Mouse (Mus musculus): ENCODE data around the gene Olfr1512. TPM values are rescaled to one million over a fixed set of nuclear protein-coding genes. Genes with fewer than 3 reads are reported as not detected.

Olfr1512 gene
- polyA plus RNA-seq, 1 experiment from 2014 or later: not detected

DNA sequence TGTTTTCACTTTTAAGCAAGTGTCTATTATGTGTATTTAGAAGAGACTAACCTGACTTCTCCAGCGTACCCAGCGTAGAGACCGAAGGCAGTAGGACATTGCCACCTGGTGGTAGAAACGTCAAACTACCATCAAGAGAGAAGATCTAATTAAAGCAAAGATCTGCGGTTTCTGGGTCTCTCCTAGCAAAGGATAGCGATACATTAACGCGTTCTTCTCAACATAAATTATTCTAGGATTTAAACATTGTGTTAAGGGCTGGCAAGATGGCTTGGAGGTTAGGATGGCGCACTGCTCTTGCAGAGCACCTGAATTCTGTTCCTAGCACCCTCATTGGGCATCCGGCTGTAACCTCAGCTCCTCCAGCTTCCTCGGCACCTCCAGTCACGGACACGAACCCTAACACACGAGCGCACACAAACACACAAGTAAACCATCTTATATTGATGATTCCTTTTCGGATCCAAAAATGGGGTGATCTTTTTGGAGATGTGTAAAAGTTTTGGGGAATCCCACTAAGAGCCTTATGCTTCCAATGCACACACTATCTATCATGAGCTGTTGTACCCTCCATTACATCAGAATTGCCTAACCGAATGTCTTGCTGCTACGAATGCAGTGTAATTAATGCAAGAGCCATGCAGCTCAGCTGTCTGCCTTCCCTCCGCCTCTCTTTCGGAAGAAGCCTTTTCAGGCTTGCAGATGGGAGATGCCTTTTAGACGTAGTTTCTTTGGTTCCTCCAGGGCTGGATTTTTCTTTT, 40.0 kb downstream of the Olfr1512 start:
- ATAC-seq: peak; percentile 85
- Histone ChIP-seq H3K9me3 (ENCODE audit: control insufficient read depth, low read length) (no peaks in the 10 kb centered on the region), H3K9ac (replicated peaks; ENCODE audit: low read depth, low read length) (peak overlapping the region; percentile 46; the same call in 1 of the 2 replicates), H3K4me3 (replicated peaks; ENCODE audit: low read length) (peak overlapping the region; percentile 35), H3K27me3 (replicated peaks; ENCODE audit: control insufficient read depth, insufficient read depth, low read length) (no peaks in the 10 kb centered on the region), H3K4me1 (replicated peaks; ENCODE audit: control insufficient read depth, insufficient read depth, low read length) (no peaks in the 10 kb centered on the region), H3K36me3 (ENCODE audit: control insufficient read depth, insufficient read depth) (no peaks in the 10 kb centered on the region), H3K27ac (ENCODE audit: low read length) (no peak overlapping the region), H3K4me2 (ENCODE audit: low read length) (peak overlapping the region; percentile 53)
- 25% methylated on average over 21 of the region's 21 CpGs for WGBS

DNA sequence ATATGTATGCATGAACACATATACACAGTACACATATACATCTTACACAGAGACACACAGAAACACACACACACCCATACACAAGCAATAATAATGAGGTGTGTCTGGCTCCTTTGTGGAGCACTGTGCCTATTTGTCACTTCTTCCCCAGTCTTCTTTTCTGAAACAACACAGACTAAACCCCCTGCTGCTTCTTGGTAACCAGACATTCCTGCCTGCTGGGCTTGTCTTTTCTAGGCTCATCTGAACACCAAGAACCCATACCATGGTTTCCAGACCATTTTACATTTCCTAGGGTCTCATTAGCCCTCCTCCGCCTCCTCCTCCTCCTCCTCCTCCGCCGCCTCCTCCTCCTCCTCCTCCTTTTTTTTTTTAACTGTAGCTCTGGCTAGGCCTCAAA, 46.8 kb downstream of the Olfr1512 start:
- ATAC-seq: no peak
- no peaks in the 10 kb centered on the region for H3K9me3 ChIP-seq (ENCODE audit: control insufficient read depth, low read length)
- no peak overlapping the region for H3K4me2 ChIP-seq (ENCODE audit: low read length)
- peaks cover 10% of the 10 kb centered on the region for H3K4me1 ChIP-seq (replicated peaks; ENCODE audit: control insufficient read depth, insufficient read depth, low read length)
- no peaks in the 10 kb centered on the region for H3K27me3 ChIP-seq (replicated peaks; ENCODE audit: control insufficient read depth, insufficient read depth, low read length)
- H3K9ac ChIP-seq (replicated peaks; ENCODE audit: low read depth, low read length): no peak overlapping the region
- no peaks in the 10 kb centered on the region for H3K36me3 ChIP-seq (ENCODE audit: control insufficient read depth, insufficient read depth)
- H3K27ac ChIP-seq (ENCODE audit: low read length): no peak overlapping the region
- WGBS: 14% methylated on average over 1 of the region's 3 CpGs
- no peak overlapping the region for H3K4me3 ChIP-seq (replicated peaks; ENCODE audit: low read length)

DNA sequence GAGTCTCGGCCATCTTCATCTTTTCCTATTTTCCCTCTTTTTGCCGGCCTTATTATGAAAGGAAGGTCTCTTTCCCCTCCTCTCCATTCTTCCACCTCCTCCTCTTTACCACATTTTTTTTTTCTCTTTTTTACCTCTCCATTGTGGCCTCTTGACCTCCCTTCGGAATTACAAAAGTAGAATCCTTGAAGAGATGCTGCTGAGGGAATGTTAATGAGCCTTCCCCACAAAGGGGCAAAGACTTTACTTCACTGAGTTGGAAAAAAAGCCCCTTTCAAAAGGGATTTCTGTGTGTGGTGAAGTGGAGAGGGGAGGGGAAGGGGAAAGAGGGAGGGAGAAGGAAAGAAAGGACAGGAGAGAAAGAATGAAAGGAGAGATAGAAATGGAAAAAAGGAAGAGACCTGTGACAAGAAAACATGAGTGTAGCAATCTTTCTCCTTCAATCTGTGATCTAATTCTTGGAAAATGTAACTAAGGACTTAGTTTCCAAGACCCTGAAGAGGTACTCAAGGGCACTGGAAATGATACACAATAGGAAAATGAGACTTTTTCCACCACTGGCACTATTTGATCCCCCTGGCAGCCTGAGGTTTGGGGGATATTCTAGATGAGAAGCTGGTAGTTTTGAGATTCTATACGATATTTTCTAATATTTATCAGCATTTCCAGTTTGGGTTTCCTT, 47.8 kb downstream of the Olfr1512 start:
- WGBS: 1% methylated on average over 4 of the region's 4 CpGs

DNA sequence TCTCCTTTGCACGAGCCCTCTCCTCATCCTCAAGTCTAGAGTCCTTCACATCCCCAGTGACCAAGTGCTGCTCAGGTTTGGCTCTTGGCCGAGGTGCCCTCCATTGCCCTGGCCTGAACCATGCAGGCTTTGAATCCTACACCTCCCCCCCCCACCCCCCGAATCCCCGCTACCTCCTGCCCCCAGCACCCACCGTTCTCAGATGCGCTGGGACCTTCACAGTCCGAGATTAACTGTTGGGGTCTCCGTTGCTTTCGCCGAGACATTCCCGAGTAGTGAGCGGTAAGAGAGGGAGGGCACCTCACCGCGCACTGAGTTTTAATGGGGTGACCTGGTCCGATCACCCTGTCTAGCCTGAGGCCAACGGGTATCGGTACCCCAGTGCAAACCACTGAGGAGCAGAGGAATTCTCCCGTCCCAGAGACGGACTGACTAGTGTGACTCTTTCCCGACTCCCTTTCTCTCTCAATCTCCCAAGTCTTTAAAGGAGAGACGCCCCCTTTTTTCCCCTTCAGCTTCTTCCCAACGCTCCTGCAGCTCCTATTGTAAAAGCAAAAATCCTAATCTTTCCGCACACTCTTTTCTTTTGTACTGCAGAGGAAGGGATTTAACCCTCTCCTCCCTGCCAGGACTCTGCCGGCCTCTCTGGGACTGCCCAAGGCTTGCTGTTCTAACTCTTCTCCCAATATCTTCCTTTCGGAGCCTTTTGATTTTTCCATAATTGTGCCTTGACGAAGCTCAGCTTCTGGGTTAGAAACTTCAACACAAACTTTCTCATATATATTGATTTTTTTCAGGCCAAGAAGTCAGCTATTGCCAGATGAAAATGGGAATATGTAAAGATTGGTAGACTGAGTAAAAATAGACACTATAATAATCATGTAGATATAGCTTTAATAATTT, 50.8 kb downstream of the Olfr1512 start, which contains the start of gene Sall2:
Sall2 (minus strand) TSS at position 853 of the 903 bp plus-strand sequence.
- ATAC-seq: peak; percentile 55
- Histone ChIP-seq H3K27ac (ENCODE audit: low read length) (peak within 1 kb of the TSS; percentile 0; the same call in 1 of the 2 replicates), H3K36me3 (ENCODE audit: control insufficient read depth, insufficient read depth) (no peaks in the 10 kb centered on the region), H3K4me1 (replicated peaks; ENCODE audit: control insufficient read depth, insufficient read depth, low read length) (peaks cover 22% of the 10 kb centered on the region), H3K9ac (replicated peaks; ENCODE audit: low read depth, low read length) (peak within 1 kb of the TSS; percentile 51), H3K4me3 (replicated peaks; ENCODE audit: low read length) (peak within 1 kb of the TSS; percentile 47), H3K9me3 (ENCODE audit: control insufficient read depth, low read length) (no peaks in the 10 kb centered on the region), H3K27me3 (replicated peaks; ENCODE audit: control insufficient read depth, insufficient read depth, low read length) (no peaks in the 10 kb centered on the region), H3K4me2 (ENCODE audit: low read length) (peak within 1 kb of the TSS; percentile 72)
- WGBS: under 1% methylated on average over 26 of the region's 26 CpGs

More for the DNA sequence above, 47.8 kb downstream of the Olfr1512 start:
- no peak overlapping the region for H3K4me3 ChIP-seq (replicated peaks; ENCODE audit: low read length)
- H3K9me3 ChIP-seq (ENCODE audit: control insufficient read depth, low read length): no peaks in the 10 kb centered on the region
- ATAC-seq: no peak
- no peak overlapping the region for H3K4me2 ChIP-seq (ENCODE audit: low read length)
- no peak overlapping the region for H3K9ac ChIP-seq (replicated peaks; ENCODE audit: low read depth, low read length)
- no peak overlapping the region for H3K27ac ChIP-seq (ENCODE audit: low read length)
- no peaks in the 10 kb centered on the region for H3K36me3 ChIP-seq (ENCODE audit: control insufficient read depth, insufficient read depth)
- peaks cover 16% of the 10 kb centered on the region for H3K4me1 ChIP-seq (replicated peaks; ENCODE audit: control insufficient read depth, insufficient read depth, low read length)
- H3K27me3 ChIP-seq (replicated peaks; ENCODE audit: control insufficient read depth, insufficient read depth, low read length): no peaks in the 10 kb centered on the region

DNA sequence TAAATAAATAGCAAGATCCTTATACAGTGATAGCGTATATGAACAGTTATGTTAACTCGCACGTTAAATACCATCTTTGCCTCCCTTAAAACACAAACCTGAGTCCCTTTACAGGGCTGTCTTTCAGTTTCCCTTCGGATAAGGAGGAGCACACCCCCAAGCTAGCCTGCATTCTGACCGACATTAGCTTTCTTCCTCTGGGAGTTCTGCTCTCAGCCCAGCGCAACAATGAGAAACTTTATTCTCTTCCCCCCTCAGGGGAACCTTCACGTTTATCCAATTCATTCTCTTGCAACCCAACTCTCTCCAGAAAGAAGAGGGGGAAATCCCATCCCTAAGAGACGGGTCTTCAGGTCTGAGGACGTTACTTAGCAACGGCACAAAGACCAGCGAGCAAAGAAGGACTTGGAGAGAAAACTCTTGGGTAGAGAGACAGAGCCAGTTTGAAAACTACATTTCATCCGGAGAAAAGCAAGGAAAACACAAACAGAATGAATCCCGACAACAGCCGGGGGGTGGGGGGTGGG, 51.5 kb downstream of the Olfr1512 start:
- H3K4me1 ChIP-seq (replicated peaks; ENCODE audit: control insufficient read depth, insufficient read depth, low read length): peaks cover 22% of the 10 kb centered on the region

DNA sequence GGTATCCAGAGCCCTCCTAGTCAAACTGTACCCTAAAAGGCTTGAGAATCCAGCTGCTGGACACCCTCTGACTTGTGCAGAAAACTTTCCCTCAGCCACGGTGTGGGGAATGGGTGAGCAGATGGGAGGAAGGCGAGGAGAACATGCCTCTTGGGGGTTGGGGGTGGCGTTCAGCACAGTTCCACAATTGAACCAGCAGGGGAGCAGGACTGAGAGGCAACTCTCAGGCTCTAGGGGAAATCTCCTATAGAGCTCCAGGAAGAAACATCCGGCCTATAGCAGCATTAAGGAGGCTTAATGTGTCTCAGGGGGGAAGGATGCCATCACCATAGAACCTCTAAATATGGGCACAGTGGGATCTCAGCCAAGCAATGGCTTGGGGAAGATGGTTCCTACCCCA, 53.1 kb downstream of the Olfr1512 start:
- Histone ChIP-seq H3K36me3 (ENCODE audit: control insufficient read depth, insufficient read depth) (no peaks in the 10 kb centered on the region), H3K9ac (replicated peaks; ENCODE audit: low read depth, low read length) (no peak overlapping the region), H3K4me1 (replicated peaks; ENCODE audit: control insufficient read depth, insufficient read depth, low read length) (peaks cover 22% of the 10 kb centered on the region), H3K4me3 (replicated peaks; ENCODE audit: low read length) (no peak overlapping the region), H3K27me3 (replicated peaks; ENCODE audit: control insufficient read depth, insufficient read depth, low read length) (no peaks in the 10 kb centered on the region), H3K9me3 (ENCODE audit: control insufficient read depth, low read length) (no peaks in the 10 kb centered on the region), H3K27ac (ENCODE audit: low read length) (no peak overlapping the region), H3K4me2 (ENCODE audit: low read length) (peak overlapping the region; percentile 17; the same call in 1 of the 2 replicates)
- ATAC-seq: peak; percentile 41
- whole genome bisulfite sequencing: 6% methylated on average over 4 of the region's 4 CpGs

More for the DNA sequence above, 51.5 kb downstream of the Olfr1512 start:
- ATAC-seq: peak; percentile 68
- under 1% methylated on average over 14 of the region's 14 CpGs for WGBS
- H3K4me3 ChIP-seq (replicated peaks; ENCODE audit: low read length): peak overlapping the region; percentile 47
- H3K27ac ChIP-seq (ENCODE audit: low read length): no peak overlapping the region; the same call in 1 of the 2 replicates
- H3K4me2 ChIP-seq (ENCODE audit: low read length): peak overlapping the region; percentile 72
- H3K9ac ChIP-seq (replicated peaks; ENCODE audit: low read depth, low read length): peak overlapping the region; percentile 51
- H3K27me3 ChIP-seq (replicated peaks; ENCODE audit: control insufficient read depth, insufficient read depth, low read length): no peaks in the 10 kb centered on the region
- H3K36me3 ChIP-seq (ENCODE audit: control insufficient read depth, insufficient read depth): no peaks in the 10 kb centered on the region
- H3K9me3 ChIP-seq (ENCODE audit: control insufficient read depth, low read length): no peaks in the 10 kb centered on the region

Other genes starting within 250 kb of the Olfr1512 start
- 55.8 and 67.3 TPM in 2 replicates for gene Supt16, start 181.8 kb downstream of the Olfr1512 start, polyA plus RNA-seq (2015; fragmentation: Nextera tagmentation; extraction: Ambion mirVana)
- gene Chd8, start 121.4 kb downstream of the Olfr1512 start, polyA plus RNA-seq (2015; fragmentation: Nextera tagmentation; extraction: Ambion mirVana): 37.4 and 42.4 TPM in 2 replicates
- gene Tox4, start 100.0 kb downstream of the Olfr1512 start, polyA plus RNA-seq (2015; fragmentation: Nextera tagmentation; extraction: Ambion mirVana): 52.1 and 60.2 TPM in 2 replicates
- 54.9 and 56.8 TPM in 2 replicates for gene Rab2b, start 99.6 kb downstream of the Olfr1512 start, polyA plus RNA-seq (2015; fragmentation: Nextera tagmentation; extraction: Ambion mirVana)
- 53.3 and 55.7 TPM in 2 replicates for gene Mettl3, start 74.0 kb downstream of the Olfr1512 start, polyA plus RNA-seq (2015; fragmentation: Nextera tagmentation; extraction: Ambion mirVana)
- 31.0 and 34.7 TPM in 2 replicates for gene Sall2, start 50.4 kb downstream of the Olfr1512 start, polyA plus RNA-seq (2015; fragmentation: Nextera tagmentation; extraction: Ambion mirVana)
- not detected in 2 replicates for gene Olfr1513, start 22.8 kb downstream of the Olfr1512 start, polyA plus RNA-seq (2015; fragmentation: Nextera tagmentation; extraction: Ambion mirVana)
- gene Olfr1511, start 18.2 kb upstream of the Olfr1512 start, polyA plus RNA-seq (2015; fragmentation: Nextera tagmentation; extraction: Ambion mirVana): not detected in 2 replicates
- not detected in 2 replicates for gene Olfr1510, start 35.2 kb upstream of the Olfr1512 start, polyA plus RNA-seq (2015; fragmentation: Nextera tagmentation; extraction: Ambion mirVana)
- gene Olfr1509, start 63.8 kb upstream of the Olfr1512 start, polyA plus RNA-seq (2015; fragmentation: Nextera tagmentation; extraction: Ambion mirVana): not detected in 2 replicates
- gene Olfr1508, start 88.3 kb upstream of the Olfr1512 start, polyA plus RNA-seq (2015; fragmentation: Nextera tagmentation; extraction: Ambion mirVana): not detected in 2 replicates
- gene Olfr1507, start 116.6 kb upstream of the Olfr1512 start, polyA plus RNA-seq (2015; fragmentation: Nextera tagmentation; extraction: Ambion mirVana): not detected in 2 replicates

Data from forebrain, embryonic 16.5 days (tissue).